Mouse (Mus musculus) ES-E14 (cell line): ENCODE measurements around the gene Hmcn1.
A peak's percentile ranks its signal among the peaks of the same experiment; 100 is the strongest.

Experiments
- CHD2 ChIP-seq: IDR thresholded peaks from 2 replicates; pipeline ENCODE4 v1.6.1; 2014; ENCODE audit warnings: mild to moderate bottlenecking, low read depth, low read length, inconsistent platforms
- HCFC1 ChIP-seq: IDR thresholded peaks from 2 replicates; pipeline ENCODE4 v1.6.1; 2012; ENCODE audit warnings: low read length, inconsistent platforms, borderline replicate concordance; ENCODE audit not compliant: insufficient read depth
- MAFK ChIP-seq: IDR thresholded peaks from 2 replicates; pipeline ENCODE4 v1.6.1; 2014; ENCODE audit warnings: mild to moderate bottlenecking, low read depth, low read length, inconsistent platforms; ENCODE audit not compliant: insufficient read depth
- ZC3H11A ChIP-seq: IDR thresholded peaks from 2 replicates; pipeline ENCODE4 v1.6.1; 2012; ENCODE audit warnings: low read depth, mild to moderate bottlenecking, inconsistent platforms, low read length, borderline replicate concordance

- TF ChIP-seq HCFC1 (no peak), ZC3H11A (peak; percentile 43; the same call in 1 of the 2 replicates), MAFK (no peak), CHD2 (no peak)
These were observed 360.7 kb downstream of the Hmcn1 start for GRCm38 (mm10) chr1:150632506-150632905.
